Mouse (Mus musculus): ENCODE data around the gene Inafm2.

The Inafm2 gene

GRCm38 (mm10) chr2:118751896-118752791 lies 6.6 kb downstream of the Inafm2 start:
- in situ Hi-C loops (cut with MboI; ENCODE audit: low sequenced_read_pairs): no loop called here

GRCm38 (mm10) chr2:118752792-118753108 lies 7.2 kb downstream of the Inafm2 start:
- in situ Hi-C loops (cut with MboI; ENCODE audit: low sequenced_read_pairs): no loop called here

GRCm38 (mm10) chr2:118754143-118754542 lies 8.6 kb downstream of the Inafm2 start:
- in situ Hi-C loops (cut with MboI; ENCODE audit: low sequenced_read_pairs): no loop called here

DNA sequence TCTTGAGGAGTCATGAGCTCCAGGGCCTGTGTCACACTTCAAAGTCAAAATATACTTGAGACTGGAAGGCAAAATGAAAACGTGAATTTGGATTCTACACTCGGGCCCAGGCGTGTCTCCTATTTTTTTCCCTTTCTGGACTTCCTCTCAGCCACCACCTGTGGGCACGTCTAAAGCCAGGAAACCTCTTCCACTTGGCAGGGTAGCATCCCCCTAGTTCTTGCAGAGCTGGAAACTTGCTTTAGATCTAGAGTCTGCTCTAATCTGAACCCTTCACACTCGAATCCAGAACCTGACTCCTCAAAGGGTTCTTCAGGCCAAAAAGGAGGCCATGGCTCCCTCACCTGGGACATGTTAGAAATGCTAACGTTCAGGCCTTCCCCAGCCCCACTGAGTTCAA lies 9.8 kb downstream of the Inafm2 start:
- in situ Hi-C loops (cut with MboI; ENCODE audit: low sequenced_read_pairs): no loop called here

- in situ Hi-C loops (cut with MboI; ENCODE audit: low sequenced_read_pairs): no loop called here
These were observed 10.5 kb downstream of the Inafm2 start for GRCm38 (mm10) chr2:118756103-118756502.

DNA sequence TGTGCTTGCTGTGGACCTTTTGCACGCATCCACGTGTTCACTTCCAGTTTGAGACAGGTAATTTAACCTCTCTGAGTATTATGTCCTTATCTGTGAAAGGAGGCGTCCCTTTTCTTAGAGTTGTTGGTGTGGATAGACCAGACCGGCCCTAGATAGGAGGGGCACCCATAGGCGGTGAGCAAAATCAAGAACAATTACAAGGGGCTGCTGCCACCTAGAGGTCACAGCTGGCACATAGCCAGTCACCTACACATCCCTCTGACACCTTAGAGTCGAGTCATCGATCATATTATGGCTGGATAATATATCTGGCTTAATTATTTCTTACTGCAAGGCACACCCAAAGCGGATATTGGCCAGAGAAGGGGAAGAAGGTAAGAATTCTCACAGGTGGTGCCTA lies 14.3 kb downstream of the Inafm2 start:
- in situ Hi-C loops (cut with MboI; ENCODE audit: low sequenced_read_pairs): loop anchor here (5.0 to 10.0 kb wide), 3 partner anchors 117 to 215 kb away; no protein-coding TSS in a partner anchor

DNA sequence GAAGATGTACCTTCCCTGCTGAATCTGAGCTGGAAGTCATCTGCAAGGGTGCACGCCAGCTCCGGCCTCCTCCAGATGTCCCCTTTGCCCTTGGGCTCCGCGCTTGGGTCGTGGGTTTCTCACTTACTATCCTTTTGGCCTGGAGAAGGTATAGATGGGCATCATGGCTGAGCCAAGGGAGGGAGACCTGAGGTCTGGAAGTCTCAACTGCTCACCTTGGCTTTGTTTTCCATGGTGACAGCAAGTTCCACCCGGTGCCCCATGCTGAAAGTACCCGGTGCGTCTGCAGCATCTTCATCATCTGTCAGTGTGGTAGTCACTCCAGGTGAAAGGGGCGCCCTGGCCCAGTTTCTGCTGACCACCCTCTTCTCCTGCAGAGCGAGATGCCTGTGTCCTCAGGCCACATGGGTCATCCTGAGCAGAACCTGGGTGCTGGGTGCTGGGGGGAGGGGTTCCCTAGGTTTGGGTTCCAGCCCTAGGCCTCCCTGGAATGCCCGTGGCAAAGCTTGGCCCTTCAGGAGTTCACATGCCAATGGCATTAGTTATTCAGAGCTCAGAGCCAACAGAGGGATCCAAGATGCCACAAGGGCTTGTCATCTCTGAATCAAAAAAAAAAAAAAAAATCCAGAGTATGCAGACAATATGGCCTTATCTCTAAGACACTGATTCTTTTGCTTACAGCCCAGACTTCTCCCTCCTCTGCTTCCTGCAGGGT lies 14.9 kb downstream of the Inafm2 start:
- in situ Hi-C loops (cut with MboI; ENCODE audit: low sequenced_read_pairs): loop anchor here (5.0 to 10.0 kb wide), 3 partner anchors 117 to 214 kb away; no protein-coding TSS in a partner anchor

GRCm38 (mm10) chr2:118761358-118761757 lies 15.8 kb downstream of the Inafm2 start:
- in situ Hi-C loops (cut with MboI; ENCODE audit: low sequenced_read_pairs): loop anchor here (5.0 to 10.0 kb wide), 3 partner anchors 116 to 213 kb away; no protein-coding TSS in a partner anchor

DNA sequence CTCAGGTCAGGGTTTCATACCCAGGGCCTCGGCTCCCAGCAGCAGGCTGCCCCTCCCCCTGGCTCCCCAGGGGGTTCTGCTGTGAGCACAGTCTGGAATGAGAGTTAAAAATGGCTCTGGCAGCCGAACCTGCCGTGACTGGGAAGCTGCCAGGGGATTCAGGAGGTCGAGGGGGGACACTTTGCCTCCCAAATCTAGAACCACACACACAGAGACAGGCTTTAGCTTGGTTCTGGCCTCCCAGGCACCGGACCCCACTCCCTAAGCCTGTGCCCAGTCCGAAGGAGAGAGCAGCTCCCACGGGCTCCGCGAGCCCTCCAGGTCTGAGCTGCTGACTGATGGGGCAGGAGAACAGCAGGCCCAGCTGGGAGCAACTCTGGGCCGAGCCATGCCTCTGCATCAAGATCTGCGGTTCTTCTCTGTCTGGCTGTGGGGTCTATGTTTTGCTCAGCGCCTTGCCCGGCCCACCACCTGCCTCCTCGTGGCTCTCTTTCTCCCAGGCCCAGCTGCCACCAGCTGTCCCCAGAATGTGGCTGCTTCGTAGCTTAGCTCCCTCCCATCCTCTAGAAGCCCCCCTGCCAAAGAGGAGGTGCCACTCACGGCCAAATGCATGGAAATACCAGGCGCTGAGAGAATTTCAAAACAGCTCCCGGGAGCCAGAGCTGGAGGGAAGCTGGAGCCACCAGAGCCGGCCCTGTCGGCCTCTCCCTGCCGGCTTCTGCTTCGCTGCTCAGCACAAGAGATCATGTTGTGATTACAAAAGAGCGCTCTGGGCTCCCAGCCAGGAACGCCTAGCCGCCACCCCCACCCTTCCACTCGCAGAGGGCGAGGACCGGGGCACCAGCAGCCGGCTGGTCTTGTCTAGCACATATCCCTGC lies 16.6 kb downstream of the Inafm2 start, which contains the start of gene Ccdc9b:
Gene Ccdc9b (minus strand): TSS at position 756 of the 878 bp plus-strand sequence.
- in situ Hi-C loops (cut with MboI; ENCODE audit: low sequenced_read_pairs): loop anchor here (5.0 to 10.0 kb wide), 3 partner anchors 115 to 213 kb away; no protein-coding TSS in a partner anchor

GRCm38 (mm10) chr2:118762784-118763148 lies 17.2 kb downstream of the Inafm2 start:
- in situ Hi-C loops (cut with MboI; ENCODE audit: low sequenced_read_pairs): loop anchor here (5.0 to 10.0 kb wide), 3 partner anchors 115 to 212 kb away; no protein-coding TSS in a partner anchor

GRCm38 (mm10) chr2:118763469-118763868 lies 17.9 kb downstream of the Inafm2 start:
- in situ Hi-C loops (cut with MboI; ENCODE audit: low sequenced_read_pairs): loop anchor here (5.0 to 10.0 kb wide), 3 partner anchors 114 to 211 kb away; no protein-coding TSS in a partner anchor

DNA sequence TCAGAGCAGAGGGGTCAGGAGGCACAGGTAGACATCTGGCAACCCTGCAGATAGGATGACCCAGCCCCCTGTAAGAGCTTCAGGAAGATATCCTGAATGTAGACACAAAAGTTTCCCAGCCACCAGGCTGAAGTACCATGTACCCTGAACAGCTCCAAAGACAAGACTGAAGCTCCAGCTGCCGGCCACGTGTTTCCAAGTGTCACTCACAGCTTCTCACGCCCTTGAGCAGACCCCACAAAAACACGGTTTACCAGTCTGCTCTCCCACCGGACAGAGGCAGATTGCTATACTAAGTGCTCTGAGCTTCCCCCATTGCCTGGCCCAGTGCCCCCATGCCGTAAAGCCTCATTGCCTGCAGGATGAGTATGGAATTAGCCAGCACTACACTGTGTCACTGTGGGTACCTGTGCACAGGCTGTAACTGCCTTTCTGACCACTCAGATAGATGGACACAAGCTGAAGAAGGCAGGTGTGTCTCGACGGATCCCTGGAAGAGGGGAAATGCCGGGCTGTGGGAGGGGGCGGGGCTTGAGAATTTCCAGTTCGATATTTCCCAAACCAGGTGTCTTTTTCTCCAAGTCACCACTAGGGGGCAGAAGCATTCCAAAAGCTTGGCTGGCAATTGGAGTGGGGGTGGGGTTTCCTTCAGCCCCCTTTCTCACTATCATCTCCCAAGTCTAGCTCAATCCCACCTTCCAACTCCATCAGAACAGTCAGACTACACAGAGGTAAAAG lies 18.7 kb downstream of the Inafm2 start:
- in situ Hi-C loops (cut with MboI; ENCODE audit: low sequenced_read_pairs): loop anchor here (5.0 to 10.0 kb wide), 3 partner anchors 113 to 211 kb away; no protein-coding TSS in a partner anchor

DNA sequence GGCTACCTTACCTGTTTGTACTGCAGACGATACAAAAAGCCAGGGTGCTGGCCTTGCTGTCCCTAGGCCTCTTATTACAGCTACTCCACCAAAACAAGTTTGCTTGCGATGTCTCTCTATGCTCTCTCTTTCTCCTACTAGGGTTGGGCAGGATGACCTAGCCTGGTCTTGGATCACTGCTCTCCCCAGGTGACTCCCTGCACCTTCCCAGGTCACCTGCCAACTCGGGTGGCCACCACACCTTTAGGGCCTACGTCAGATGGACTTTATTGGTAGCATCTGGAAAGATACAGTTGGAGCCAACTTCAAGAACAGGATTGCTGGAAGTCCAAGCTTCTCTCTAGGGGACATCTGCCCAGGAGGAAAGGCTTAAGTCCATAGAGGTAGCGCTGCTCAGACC lies 19.3 kb downstream of the Inafm2 start:
- in situ Hi-C loops (cut with MboI; ENCODE audit: low sequenced_read_pairs): loop anchor here (5.0 to 10.0 kb wide), 3 partner anchors 112 to 210 kb away; no protein-coding TSS in a partner anchor

DNA sequence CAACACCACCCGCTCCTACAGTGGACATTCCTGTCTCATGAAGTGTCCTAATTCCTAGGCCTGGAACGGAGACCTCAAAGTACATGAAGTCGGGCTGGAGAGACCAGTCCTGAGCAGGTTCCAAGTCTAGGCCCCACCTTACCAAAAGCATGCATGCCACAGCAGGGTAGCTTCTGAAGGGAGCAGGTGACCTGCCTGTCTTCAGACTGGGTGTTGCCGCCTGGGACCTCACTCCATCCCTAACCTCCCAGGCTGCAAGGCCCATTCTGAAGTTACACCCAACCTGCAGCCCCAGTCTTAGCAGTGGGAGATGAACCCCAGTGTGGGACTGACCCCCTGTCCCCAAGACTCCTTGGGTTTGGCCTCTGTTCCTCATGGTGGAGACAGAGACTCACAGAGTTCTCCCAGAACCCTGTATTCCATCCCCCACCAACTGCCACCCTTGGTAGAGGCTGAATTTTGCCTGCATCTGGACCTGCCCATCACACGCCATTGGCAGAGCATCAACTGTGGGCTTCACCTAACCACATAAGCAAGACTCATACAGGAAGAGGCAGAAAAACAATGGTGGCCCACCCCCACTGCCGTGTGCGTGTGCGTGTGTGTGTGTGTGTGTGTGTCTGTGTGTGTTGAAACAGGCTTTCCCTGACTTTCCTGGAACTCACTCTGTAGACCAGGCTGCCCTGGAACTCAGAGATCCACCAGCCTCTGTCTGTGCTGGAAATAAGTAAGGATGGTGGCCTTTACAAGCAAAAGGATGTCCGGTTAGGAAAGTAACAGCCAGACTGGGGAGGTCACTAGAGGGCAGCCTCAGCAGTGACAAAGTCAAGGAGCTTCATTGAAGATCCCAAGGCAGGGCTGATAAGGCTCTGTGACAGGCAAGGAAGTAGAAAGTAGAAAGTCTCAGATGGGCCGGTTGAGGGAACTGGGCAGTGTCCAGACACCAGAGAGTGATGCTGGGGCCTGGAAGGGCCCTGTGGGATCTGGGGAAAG lies 20.8 kb downstream of the Inafm2 start:
- in situ Hi-C loops (cut with MboI; ENCODE audit: low sequenced_read_pairs): loop anchor here (10.0 kb wide), 1 partner anchor 208 kb away; no protein-coding TSS in a partner anchor

- in situ Hi-C loops (cut with MboI; ENCODE audit: low sequenced_read_pairs): no loop called here
These were observed 26.8 kb downstream of the Inafm2 start, which contains the start of gene Phgr1 for GRCm38 (mm10) chr2:118772158-118772874. Gene Phgr1, plus strand, starts transcription at chr2:118772769.

GRCm38 (mm10) chr2:118774536-118774935 lies 29.0 kb downstream of the Inafm2 start:
- in situ Hi-C loops (cut with MboI; ENCODE audit: low sequenced_read_pairs): no loop called here

- in situ Hi-C loops (cut with MboI; ENCODE audit: low sequenced_read_pairs): no loop called here
These were observed 29.8 kb downstream of the Inafm2 start for GRCm38 (mm10) chr2:118775396-118775795.

DNA sequence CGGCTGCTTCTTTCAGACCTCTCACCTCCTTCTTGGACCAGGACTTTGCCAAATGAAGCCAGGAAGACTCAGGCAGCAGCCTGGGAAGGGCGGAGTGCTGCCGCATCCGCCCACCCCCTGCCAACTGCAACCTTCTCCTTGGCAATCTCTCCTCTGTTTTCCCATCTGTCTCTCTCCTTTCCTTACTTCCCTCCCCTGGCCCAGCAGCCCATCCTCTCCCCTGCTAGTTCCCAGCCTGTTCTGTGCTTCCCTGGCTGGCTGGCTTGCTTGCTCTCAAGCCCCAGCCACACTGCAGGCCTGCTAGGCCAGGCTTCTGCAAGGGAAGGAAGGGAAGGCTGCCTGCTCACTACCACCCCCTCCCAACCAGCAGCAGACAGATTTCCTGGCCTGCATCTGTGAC lies 30.3 kb downstream of the Inafm2 start:
- in situ Hi-C loops (cut with MboI; ENCODE audit: low sequenced_read_pairs): no loop called here
